Mouse (Mus musculus) adrenal gland, postnatal 36 days (tissue): ENCODE measurements around the gene Cdhr2. TPM values are rescaled to one million over a fixed set of nuclear protein-coding genes. Genes with fewer than 3 reads are reported as not detected.

Experiments
- DNase-seq, 2 experiments: peaks; one replicate each; pipeline ENCODE4 v3.0.0; 2021; ENCODE audit warnings: mixed read lengths in 1 of 2
- total RNA-seq, 2 experiments: library from RNA; stranded (reverse); gene quantifications; 2 replicates each; pipeline ENCODE4 v1.2.3; 2021

Gene Cdhr2
- total RNA-seq, 2 experiments from 2014 or later = not detected

- DNase-seq = peak; percentile 99 to 100
These were observed 7.5 kb upstream of the Cdhr2 start, which contains the start of gene Rnf44 for GRCm38 (mm10) chr13:54693558-54694347. TSS of gene Rnf44 (minus strand) at chr13:54693907.

DNA sequence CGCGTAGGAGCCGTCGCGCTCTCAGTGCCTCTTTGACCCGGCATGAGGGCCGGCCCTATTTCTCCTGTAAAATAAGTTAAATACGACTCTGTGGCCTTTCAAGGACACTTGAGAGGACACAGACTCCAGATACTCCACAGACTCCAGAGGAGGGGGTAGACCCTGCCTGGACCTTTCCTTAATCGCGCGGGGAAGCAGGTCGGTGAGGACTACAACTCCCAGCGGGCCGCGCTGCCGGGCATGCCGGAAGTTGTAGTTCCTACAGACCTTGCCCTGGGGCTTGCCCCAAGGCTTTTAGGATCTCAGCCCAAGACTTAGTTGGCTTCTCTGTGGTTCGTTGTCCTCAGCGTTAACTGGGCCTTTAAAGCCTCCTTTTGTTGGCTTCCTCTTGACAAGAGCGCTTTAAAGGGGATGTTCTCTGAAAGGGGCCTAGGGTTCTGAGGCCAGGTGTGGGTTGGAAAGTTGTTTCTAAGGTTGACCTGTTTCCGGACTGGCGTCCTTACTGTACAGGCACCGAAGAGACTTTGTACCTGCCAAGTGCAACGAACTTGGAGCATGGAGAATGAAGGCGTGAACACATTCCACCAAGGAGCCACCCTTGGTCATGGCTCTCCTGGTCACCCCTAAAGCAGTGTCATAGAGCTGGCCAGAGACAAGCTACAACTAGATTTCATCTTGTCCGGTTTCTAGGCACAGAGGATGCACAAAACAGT, 6.8 kb upstream of the Cdhr2 start:
- peak; percentile 88 to 91 for DNase-seq

GRCm38 (mm10) chr13:54695479-54696230, 5.6 kb upstream of the Cdhr2 start:
- no peak for DNase-seq

- no peak for DNase-seq
These were observed 1.2 kb downstream of the Cdhr2 start for GRCm38 (mm10) chr13:54702507-54702906.

DNA sequence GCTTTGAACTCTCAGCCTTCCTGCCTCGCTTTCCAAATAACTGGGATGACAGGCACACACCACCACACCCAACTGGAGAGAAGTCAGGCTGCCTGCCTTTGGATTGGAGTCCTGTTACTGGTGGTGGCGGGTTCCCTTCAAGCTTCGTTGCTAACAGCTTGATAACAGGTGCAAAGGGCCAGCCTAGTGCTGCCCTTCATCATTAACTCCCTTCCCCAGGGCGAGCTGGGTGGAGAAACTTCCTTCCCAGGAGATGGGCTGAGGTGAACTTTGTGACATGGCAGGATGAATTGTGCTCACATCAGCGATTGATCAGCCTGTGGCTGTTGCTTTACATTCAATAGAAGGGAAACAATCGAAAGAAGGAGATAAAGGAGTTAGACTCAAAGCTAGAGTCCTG, 3.6 kb downstream of the Cdhr2 start:
- DNase-seq = no peak

DNA sequence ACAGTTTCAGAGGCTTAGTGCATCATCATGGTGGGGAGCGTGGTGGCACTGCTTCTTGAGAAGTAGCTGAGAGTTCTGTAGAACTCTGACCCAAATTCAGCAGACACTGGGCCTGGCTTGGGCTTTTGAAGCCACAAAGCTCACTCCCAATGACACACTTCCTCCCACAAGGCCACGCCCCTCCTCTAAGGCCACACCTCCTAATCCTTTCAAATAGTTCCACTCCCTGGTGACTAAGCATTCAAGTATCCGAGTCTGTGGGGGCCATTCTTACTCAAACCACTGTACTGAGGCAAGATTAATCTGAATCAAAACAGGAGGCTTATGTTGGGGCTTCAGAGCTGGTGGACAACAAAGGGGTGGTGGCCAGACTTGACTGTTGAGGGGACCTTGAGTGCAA, 9.6 kb downstream of the Cdhr2 start:
- DNase-seq = no peak

DNA sequence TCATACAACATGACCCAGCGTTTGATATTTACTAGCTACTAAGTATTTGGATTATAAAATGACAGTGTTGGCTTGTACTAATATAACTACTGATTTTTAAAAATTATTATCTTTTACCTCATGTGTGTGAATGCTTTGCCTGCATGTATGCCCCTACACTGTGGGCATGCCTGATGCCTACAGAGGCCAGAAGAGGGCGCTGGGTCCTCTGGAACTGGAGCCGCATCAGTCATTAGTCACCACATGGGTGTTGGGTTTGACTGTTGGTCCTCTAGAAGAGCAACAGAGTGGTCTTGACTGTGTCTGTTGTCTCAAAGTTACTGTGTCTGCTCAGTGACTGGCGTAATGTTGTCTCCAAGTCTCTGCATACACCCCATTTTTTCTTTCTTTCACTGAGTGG, 13.1 kb downstream of the Cdhr2 start:
- no peak for DNase-seq

DNA sequence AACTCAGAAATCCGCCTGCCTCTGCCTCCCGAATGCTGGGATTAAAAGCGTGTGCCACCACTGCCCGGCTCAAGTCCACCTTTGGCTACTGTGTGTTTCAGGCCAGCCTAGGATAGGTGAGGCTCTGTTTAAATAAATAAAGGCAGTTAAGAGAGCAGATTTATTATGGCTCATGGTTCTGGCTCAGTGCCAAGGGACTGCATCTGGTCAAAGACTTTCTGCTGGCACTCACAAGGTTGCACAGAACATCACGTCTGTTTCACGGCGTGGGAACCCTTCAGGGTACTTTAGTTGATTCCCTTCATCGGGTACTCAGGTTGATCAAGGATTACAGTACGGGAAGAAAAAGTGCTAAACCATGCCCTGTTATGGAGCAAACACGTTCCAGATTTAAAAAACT, 13.7 kb downstream of the Cdhr2 start:
- DNase-seq = no peak

- DNase-seq = peak; percentile 40 to 68
These were observed 15.7 kb downstream of the Cdhr2 start for GRCm38 (mm10) chr13:54716916-54717315.

DNA sequence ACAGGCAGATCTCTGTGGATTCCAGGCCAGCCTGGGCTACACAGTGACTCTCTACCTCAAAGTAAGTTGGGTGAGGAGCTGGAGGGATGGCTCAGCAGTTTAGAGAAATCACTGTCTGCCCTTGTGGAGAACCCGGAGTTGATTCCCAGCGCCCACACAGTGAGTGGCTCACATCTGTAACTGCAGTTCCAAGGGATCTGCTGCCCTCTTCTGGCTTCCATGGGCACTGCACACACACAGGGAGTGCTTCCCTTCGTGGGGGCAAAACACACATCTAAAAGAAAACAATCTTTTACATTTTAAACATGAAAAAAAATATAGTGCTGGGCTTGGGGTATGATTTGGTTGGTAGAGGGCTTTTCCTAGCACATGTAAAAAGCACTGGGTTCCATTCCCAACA, 21.9 kb downstream of the Cdhr2 start:
- DNase-seq = no peak

DNA sequence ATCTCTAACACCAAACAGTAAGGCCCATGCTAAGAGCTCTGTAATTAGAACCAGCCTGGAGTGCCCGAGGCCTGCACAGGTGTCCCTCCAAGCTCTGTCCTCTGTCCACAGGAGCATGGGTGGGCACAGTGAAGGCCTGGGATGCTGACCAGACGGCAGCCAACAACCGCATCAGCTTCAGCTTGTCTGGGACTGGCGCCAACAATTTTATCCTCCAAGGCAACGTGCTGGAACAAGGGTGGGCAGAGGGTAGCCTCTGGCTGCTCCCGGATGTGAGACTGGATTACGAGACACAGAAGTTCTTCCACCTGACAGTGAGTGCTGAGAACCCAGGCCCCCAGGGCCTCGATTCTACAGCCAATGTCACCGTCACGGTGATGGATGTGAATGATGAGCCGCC, 24.9 kb downstream of the Cdhr2 start:
- no peak for DNase-seq

DNA sequence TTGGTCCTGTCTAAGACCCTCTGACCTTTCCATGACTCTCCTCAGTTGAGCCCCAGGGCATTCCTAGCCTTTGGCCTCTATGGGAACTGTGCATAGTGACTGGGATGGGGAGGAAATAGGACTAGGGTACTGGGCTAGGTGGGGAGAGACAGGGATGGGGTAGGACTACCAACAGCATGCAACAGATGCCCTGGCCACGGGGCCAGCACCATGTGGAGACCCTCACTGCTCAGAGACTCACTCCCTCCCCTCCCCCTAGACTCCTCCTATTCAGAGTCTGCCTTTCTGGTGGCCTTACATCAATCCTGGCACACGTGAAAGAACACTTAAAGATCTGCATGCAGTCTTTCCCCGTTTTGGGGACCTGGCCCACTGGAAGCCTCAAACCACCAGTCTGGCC, 35.7 kb downstream of the Cdhr2 start:
- DNase-seq = no peak

- peak; percentile 18 to 31 for DNase-seq
These were observed 36.4 kb downstream of the Cdhr2 start for GRCm38 (mm10) chr13:54737488-54738212.

DNA sequence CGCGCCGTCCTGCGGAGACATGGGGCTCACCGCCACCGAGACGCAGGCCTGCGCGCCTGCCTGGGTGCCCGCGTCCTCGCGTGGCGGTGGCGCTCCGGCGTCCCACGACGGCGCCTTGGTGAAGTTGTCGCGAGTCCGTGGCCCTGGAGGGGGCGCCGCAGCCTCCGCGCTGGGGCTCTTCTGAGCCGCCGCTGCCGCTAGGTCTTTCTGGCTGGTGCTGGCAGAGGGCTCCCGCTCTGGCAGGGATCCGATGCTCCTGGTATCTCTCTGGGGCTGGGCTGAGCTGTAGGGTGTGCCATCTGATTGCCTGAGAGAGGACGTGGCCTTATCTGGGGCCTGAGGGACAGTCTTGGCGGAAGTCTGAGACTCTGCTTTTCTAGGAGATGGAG, 36.9 kb downstream of the Cdhr2 start:
- peak in 1 of 2 experiments; percentile 19 for DNase-seq

GRCm38 (mm10) chr13:54746110-54746509, 44.8 kb downstream of the Cdhr2 start:
- DNase-seq = no peak

DNA sequence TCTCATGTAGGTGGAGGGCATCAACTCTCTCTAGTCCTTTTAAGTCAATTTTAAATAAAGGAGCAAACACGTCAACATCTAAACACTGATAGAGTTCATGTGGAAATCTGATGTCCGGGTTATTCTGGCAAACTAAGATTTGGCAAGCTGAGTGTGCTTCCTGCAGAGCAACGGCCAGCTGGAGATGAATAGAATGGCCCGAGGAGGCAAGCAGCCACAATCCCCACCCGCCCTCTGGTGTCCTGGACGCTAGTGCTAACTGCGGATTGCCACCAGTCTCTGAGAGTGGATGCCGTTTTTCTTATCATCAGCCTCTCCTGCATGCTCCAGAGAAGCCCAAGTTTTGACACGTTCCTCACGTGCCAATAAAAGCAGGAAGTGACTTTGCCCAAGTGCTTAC, 45.6 kb downstream of the Cdhr2 start:
- no peak for DNase-seq

DNA sequence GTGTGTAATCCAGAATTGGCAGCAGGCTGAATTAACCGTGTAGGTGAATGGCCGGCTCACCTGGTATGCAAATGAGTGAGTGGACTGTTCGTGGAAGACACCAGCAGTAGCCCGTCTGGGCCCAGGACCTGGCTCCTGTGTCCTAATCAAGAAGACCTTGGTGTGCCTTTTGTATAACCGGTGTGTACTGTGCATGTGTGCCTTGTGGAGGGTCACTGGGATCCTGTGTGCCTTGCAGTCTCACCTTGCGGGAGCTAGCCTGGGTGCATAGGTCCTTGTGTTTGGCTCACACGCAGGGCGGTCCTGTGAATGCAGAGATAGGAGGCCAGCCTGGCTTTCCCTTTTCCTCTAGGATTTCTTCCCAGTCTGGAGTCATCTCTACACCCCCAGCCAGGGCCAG, 46.9 kb downstream of the Cdhr2 start:
- no peak for DNase-seq

GRCm38 (mm10) chr13:54748721-54749060, 47.4 kb downstream of the Cdhr2 start:
- DNase-seq = no peak

- peak; percentile 58 to 61 for DNase-seq
These were observed 48.0 kb downstream of the Cdhr2 start for GRCm38 (mm10) chr13:54749061-54749863.

- DNase-seq = no peak
These were observed 48.7 kb downstream of the Cdhr2 start, which contains the start of gene Gprin1 for GRCm38 (mm10) chr13:54749864-54750411. TSS of gene Gprin1 (minus strand) at chr13:54749874.

DNA sequence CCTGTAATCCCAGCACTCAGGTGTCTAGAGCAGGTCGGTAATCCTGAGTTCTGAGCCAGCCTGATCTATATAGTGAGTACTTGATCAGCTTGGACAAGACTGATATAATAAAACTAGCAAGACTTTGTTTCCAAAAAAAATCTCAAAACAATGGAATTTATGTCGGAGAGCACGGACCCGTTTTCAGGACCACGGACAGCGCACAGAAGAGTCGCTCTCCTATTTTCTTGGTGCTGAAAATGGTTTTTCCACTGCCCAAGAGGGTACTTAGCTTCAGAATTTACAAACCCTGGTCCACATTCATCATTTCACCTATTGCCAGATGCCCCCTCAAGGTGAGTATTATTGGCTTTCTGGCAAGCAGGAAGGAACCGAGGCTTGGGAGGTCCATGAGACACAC, 49.4 kb downstream of the Cdhr2 start:
- DNase-seq = peak; percentile 31 to 37
